Mouse (Mus musculus): ENCODE results near the gene Arhgap23. TPM values are rescaled to one million over a fixed set of nuclear protein-coding genes. Genes with fewer than 3 reads are reported as not detected.

Gene Arhgap23
- polyA plus RNA-seq, 1 experiment from 2014 or later: 8.5 TPM

- DNase-seq (ENCODE audit: low spot score): no peak
- no peaks in the 10 kb centered on the region for H3K9me3 ChIP-seq (ENCODE audit: control insufficient read depth, low read length)
- no peak for ATAC-seq (ENCODE audit: low FRiP score)
- H3K27ac ChIP-seq: no peak overlapping the region
- peaks cover 19% of the 10 kb centered on the region for H3K4me1 ChIP-seq (replicated peaks; ENCODE audit: control insufficient read depth, insufficient read depth, low read length)
- H3K9ac ChIP-seq: no peak overlapping the region
- H3K27me3 ChIP-seq (ENCODE audit: control insufficient read depth, insufficient read depth, low read length): peaks cover 12% of the 10 kb centered on the region
- no peak overlapping the region for H3K4me2 ChIP-seq (replicated peaks)
- no peak overlapping the region for H3K4me3 ChIP-seq (replicated peaks; ENCODE audit: low read length)
- WGBS: 76% methylated on average over 18 of the region's 18 CpGs
- H3K36me3 ChIP-seq (replicated peaks; ENCODE audit: control insufficient read depth, insufficient read depth): peaks cover 77% of the 10 kb centered on the region
Measured at GRCm38 (mm10) chr11:97528282-97528808, 113.0 kb downstream of the Arhgap23 start.

DNA sequence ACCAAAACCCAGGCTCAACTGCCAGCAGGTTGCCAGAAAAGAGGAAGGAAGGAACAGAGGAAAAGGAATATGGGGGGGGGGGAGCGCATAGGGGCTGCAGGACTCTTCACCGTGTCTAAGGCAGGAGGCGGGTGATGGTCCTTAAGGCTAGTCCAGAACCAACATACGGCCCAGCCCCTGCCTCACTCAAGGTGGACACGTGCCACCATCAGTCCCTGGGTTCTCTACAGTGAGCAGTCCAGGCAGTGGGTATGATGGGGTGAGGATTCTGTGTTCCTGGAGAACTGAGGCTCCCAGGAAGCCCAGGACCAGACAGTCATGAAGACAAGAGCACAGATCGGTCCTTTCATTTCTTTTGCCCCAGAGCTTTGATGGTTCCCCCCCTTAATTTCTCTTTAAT lies 114.7 kb downstream of the Arhgap23 start:
- ATAC-seq (ENCODE audit: low FRiP score): no peak
- peaks cover 7% of the 10 kb centered on the region; the same call in 1 of the 2 replicates for H3K4me1 ChIP-seq (replicated peaks; ENCODE audit: control insufficient read depth, insufficient read depth, low read length)
- H3K36me3 ChIP-seq (replicated peaks; ENCODE audit: control insufficient read depth, insufficient read depth): peaks cover 77% of the 10 kb centered on the region
- H3K9ac ChIP-seq: no peak overlapping the region
- 93% methylated on average over 6 of the region's 6 CpGs for WGBS
- no peak for DNase-seq (ENCODE audit: low spot score)
- no peaks in the 10 kb centered on the region for H3K9me3 ChIP-seq (ENCODE audit: control insufficient read depth, low read length)
- no peak overlapping the region for H3K4me3 ChIP-seq (replicated peaks; ENCODE audit: low read length)
- no peak overlapping the region for H3K27ac ChIP-seq
- H3K4me2 ChIP-seq (replicated peaks): no peak overlapping the region
- H3K27me3 ChIP-seq (ENCODE audit: control insufficient read depth, insufficient read depth, low read length): peaks cover 29% of the 10 kb centered on the region

- peaks cover 75% of the 10 kb centered on the region for H3K36me3 ChIP-seq (replicated peaks; ENCODE audit: control insufficient read depth, insufficient read depth)
- no peaks in the 10 kb centered on the region for H3K9me3 ChIP-seq (ENCODE audit: control insufficient read depth, low read length)
- no peak overlapping the region for H3K4me3 ChIP-seq (replicated peaks; ENCODE audit: low read length)
- no peak for ATAC-seq (ENCODE audit: low FRiP score)
- H3K27me3 ChIP-seq (ENCODE audit: control insufficient read depth, insufficient read depth, low read length): peaks cover 38% of the 10 kb centered on the region
- no peak overlapping the region for H3K9ac ChIP-seq
- H3K4me2 ChIP-seq (replicated peaks): no peak overlapping the region
- 58% methylated on average over 5 of the region's 5 CpGs for WGBS
- peaks cover 7% of the 10 kb centered on the region; the same call in 1 of the 2 replicates for H3K4me1 ChIP-seq (replicated peaks; ENCODE audit: control insufficient read depth, insufficient read depth, low read length)
- H3K27ac ChIP-seq: no peak overlapping the region
- DNase-seq (ENCODE audit: low spot score): no peak
Measured at GRCm38 (mm10) chr11:97530961-97531360, 115.6 kb downstream of the Arhgap23 start.

GRCm38 (mm10) chr11:97531381-97532260 lies 116.3 kb downstream of the Arhgap23 start:
- 6% methylated on average over 46 of the region's 46 CpGs for WGBS
- H3K4me2 ChIP-seq (replicated peaks): peak overlapping the region; percentile 54
- ATAC-seq (ENCODE audit: low FRiP score) (peak; percentile 61), DNase-seq (ENCODE audit: low spot score) (peak; percentile 94)
- H3K9me3 ChIP-seq (ENCODE audit: control insufficient read depth, low read length): no peaks in the 10 kb centered on the region
- peak overlapping the region; percentile 23 for H3K4me3 ChIP-seq (replicated peaks; ENCODE audit: low read length)
- H3K27ac ChIP-seq: no peak overlapping the region
- peaks cover 70% of the 10 kb centered on the region for H3K36me3 ChIP-seq (replicated peaks; ENCODE audit: control insufficient read depth, insufficient read depth)
- H3K9ac ChIP-seq: no peak overlapping the region
- H3K4me1 ChIP-seq (replicated peaks; ENCODE audit: control insufficient read depth, insufficient read depth, low read length): peaks cover 11% of the 10 kb centered on the region; the same call in 1 of the 2 replicates
- peaks cover 44% of the 10 kb centered on the region for H3K27me3 ChIP-seq (ENCODE audit: control insufficient read depth, insufficient read depth, low read length)

GRCm38 (mm10) chr11:97532354-97532753 lies 117.0 kb downstream of the Arhgap23 start:
- DNase-seq (ENCODE audit: low spot score) (no peak), ATAC-seq (ENCODE audit: low FRiP score) (no peak)
- H3K4me2 ChIP-seq (replicated peaks): peak overlapping the region; percentile 54; the same call in 1 of the 2 replicates
- WGBS: 23% methylated on average over 8 of the region's 8 CpGs
- H3K27me3 ChIP-seq (ENCODE audit: control insufficient read depth, insufficient read depth, low read length): peaks cover 52% of the 10 kb centered on the region
- H3K4me1 ChIP-seq (replicated peaks; ENCODE audit: control insufficient read depth, insufficient read depth, low read length): peaks cover 18% of the 10 kb centered on the region; the same call in 1 of the 2 replicates
- peaks cover 67% of the 10 kb centered on the region for H3K36me3 ChIP-seq (replicated peaks; ENCODE audit: control insufficient read depth, insufficient read depth)
- H3K9me3 ChIP-seq (ENCODE audit: control insufficient read depth, low read length): no peaks in the 10 kb centered on the region
- no peak overlapping the region for H3K27ac ChIP-seq
- no peak overlapping the region for H3K9ac ChIP-seq
- no peak overlapping the region for H3K4me3 ChIP-seq (replicated peaks; ENCODE audit: low read length)

- WGBS: 6% methylated on average over 20 of the region's 20 CpGs
- no peak for ATAC-seq (ENCODE audit: low FRiP score)
- no peak overlapping the region for H3K4me2 ChIP-seq (replicated peaks)
- peaks cover 57% of the 10 kb centered on the region for H3K27me3 ChIP-seq (ENCODE audit: control insufficient read depth, insufficient read depth, low read length)
- H3K36me3 ChIP-seq (replicated peaks; ENCODE audit: control insufficient read depth, insufficient read depth): peaks cover 67% of the 10 kb centered on the region
- peaks cover 18% of the 10 kb centered on the region; the same call in 1 of the 2 replicates for H3K4me1 ChIP-seq (replicated peaks; ENCODE audit: control insufficient read depth, insufficient read depth, low read length)
- H3K27ac ChIP-seq: no peak overlapping the region
- DNase-seq (ENCODE audit: low spot score): no peak
- H3K4me3 ChIP-seq (replicated peaks; ENCODE audit: low read length): no peak overlapping the region
- H3K9me3 ChIP-seq (ENCODE audit: control insufficient read depth, low read length): no peaks in the 10 kb centered on the region
- no peak overlapping the region for H3K9ac ChIP-seq
Measured at GRCm38 (mm10) chr11:97532950-97533582, 117.7 kb downstream of the Arhgap23 start.

DNA sequence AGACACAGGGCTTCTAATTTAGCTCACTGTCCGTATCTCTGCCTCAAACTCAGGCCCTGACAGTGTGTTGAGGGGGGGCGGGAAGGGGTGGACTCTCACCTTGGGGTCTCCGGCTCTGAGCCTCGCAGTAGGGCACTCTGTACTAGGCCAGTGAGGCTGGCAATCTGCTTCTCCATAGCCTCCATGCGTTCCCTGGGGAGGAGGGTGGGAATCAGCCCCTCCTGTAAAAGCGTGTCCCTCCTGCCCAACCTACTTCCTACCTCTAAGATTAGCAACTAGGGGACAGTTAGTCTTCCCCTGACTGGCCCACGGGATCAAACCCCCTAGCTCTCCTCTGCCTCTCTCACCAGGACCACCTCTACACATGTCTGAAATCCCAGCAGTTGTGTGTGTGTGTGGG lies 118.3 kb downstream of the Arhgap23 start:
- ATAC-seq (ENCODE audit: low FRiP score): no peak
- Histone ChIP-seq H3K4me3 (replicated peaks; ENCODE audit: low read length) (no peak overlapping the region), H3K4me1 (replicated peaks; ENCODE audit: control insufficient read depth, insufficient read depth, low read length) (peaks cover 18% of the 10 kb centered on the region; the same call in 1 of the 2 replicates), H3K27ac (no peak overlapping the region), H3K36me3 (replicated peaks; ENCODE audit: control insufficient read depth, insufficient read depth) (peaks cover 62% of the 10 kb centered on the region), H3K9me3 (ENCODE audit: control insufficient read depth, low read length) (no peaks in the 10 kb centered on the region), H3K9ac (no peak overlapping the region), H3K4me2 (replicated peaks) (no peak overlapping the region), H3K27me3 (ENCODE audit: control insufficient read depth, insufficient read depth, low read length) (peaks cover 63% of the 10 kb centered on the region)
- no peak for DNase-seq (ENCODE audit: low spot score)
- 29% methylated on average over 7 of the region's 7 CpGs for WGBS

DNA sequence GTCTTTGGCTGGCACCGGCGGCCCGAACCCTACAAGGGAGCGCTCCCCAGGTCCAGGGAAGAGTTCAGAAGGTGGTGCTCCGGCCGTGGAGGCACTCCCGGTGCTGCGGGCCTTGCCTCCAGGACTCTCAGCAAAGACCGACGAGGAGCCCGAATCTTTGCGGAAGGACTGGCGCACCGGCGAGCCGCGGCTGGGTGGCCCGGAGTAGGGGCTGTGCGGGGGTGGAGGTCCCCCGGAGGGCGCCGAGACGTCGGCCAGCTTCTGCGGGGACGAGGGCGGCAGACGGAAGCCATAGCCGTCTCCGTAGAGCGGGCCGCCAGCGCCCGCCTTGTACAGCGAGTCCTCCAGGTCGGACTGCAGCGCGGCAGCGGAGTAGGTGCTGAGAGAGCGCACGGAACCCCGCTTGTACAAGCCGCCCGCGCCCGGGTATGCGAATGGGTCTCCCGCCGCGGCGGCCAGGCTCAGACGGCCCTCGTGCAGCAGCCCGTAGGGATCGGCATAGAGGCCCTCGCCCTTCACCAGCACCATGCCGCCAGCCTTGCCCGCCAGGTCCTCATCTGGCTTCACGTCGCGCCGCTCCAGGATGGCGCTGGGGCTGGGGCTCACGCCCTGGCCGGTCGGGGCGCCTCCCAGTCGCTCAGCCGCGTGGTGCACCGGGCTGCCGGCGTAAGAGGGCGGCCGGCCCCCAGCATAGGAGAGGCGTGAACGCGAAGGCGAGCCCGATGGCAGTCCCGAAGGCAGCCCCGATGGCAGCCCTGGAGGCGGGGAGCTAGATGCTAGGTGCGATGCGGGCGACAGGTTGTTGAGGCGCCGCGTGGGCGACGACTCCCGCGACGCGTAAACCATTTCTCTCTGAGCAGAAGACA lies 119.3 kb downstream of the Arhgap23 start:
- ATAC-seq (ENCODE audit: low FRiP score) (no peak), DNase-seq (ENCODE audit: low spot score) (no peak)
- 8% methylated on average over 91 of the region's 95 CpGs for WGBS
- H3K4me3 ChIP-seq (replicated peaks; ENCODE audit: low read length): peak overlapping the region; percentile 6
- H3K27me3 ChIP-seq (ENCODE audit: control insufficient read depth, insufficient read depth, low read length): peaks cover 65% of the 10 kb centered on the region
- H3K36me3 ChIP-seq (replicated peaks; ENCODE audit: control insufficient read depth, insufficient read depth): peaks cover 53% of the 10 kb centered on the region
- no peaks in the 10 kb centered on the region for H3K9me3 ChIP-seq (ENCODE audit: control insufficient read depth, low read length)
- no peak overlapping the region for H3K27ac ChIP-seq
- H3K4me1 ChIP-seq (replicated peaks; ENCODE audit: control insufficient read depth, insufficient read depth, low read length): peaks cover 23% of the 10 kb centered on the region; the same call in 1 of the 2 replicates
- H3K9ac ChIP-seq: no peak overlapping the region
- 0 out of 2 replicates have a peak overlapping the region, but pooled peaks have one; percentile 7 for H3K4me2 ChIP-seq (replicated peaks)

All from hindbrain, embryonic 14.5 days (tissue).